Mouse (Mus musculus) neural tube, postnatal 0 days (tissue): ENCODE results near the gene Heyl. TPM values are rescaled to one million over a fixed set of nuclear protein-coding genes. Genes with fewer than 3 reads are reported as not detected.

Experiments
- polyA plus RNA-seq: library from polyadenylated mRNA; unstranded; fragments of >200 nt; fragmentation: Nextera tagmentation; extraction: Ambion mirVana; gene quantifications from 2 replicates; pipeline ENCODE4 v1.2.1, GENCODE M21; 2015

Gene Heyl
- 4.1 and 4.3 TPM in 2 replicates for polyA plus RNA-seq

GRCm38 (mm10) chr4:123233492-123234084, at the start of gene Heyl:
TSS of gene Heyl (plus strand) at chr4:123233556.

DNA sequence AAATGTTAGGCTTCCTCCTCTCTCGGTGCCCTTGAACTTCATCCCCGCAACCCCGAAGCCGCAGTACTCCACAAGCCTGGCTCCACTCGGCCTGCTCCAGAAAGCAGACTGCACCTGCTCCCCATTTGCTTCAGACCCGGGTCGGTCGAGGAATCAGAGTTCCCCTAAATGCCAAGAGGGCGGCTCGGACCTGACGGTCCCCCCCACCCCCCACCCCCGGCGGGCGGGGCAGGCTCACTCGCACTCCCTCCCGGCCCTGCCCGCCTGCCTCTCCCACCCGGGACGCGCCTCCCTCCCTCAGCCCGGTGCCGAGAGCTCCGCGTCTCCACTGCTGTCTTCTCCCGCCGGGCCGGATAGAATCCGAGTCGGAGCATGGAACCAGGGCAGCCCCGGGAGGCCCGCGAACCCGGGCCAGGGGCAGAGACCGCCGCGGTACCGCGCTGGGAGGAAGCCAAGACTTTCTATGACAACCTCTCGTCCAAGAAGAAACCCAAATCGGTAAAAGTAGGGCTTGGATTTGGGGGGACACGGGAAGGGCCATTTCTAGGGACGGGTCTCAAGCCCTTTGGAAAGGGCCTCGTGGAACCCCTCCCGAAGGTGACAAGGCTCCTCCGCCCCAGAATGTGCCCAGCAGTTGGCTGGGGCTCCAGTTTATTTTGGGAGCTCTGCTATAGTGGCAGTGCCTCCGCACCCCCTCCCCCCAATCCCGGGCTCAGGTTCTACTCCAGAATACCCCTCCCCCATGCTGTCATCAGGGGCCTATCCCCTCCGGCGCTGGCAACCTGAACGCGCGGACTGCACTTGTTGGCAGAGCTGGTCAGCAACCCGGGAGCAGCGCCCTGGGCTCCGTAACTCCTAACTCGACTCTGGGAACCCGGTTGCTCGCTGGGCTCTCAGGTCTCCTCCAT, 31.9 kb upstream of the Heyl start, which contains the start of gene Nt5c1a:
TSS of gene Nt5c1a (plus strand) at position 319 of the 908 bp plus-strand sequence.

DNA sequence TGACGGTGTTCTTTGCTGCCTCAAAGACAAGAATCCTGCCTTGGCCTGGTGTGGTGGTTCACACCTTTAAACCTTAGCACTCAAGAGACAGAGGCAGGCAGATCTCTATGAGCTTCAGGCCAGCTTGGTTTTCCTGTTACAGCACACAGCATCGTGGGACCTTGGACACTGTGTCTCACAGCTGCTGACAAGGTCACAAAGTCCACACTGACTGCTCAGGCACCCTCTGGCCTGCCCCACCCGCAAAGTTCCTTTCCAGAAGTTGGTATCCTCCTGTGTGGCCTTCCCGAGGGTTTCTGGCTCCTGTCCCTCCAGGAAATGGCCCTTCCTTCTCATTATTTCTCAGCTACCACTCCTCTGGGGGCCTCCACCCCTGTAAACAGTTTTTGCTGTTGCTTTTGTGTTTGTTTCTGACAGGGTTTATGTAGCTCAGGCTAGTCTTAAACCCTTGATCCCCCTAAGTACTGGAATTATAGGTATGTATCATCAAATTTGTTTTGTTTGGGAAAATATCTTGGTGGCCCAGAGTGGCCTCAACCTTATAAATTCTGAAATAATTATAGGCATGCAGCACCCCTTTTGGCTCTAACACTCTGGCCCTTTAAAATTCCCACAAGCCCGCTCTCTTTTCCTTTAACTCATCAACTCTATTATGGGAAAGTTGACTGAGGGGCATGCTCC, 28.5 kb downstream of the Heyl start, which contains the start of gene Pabpc4:
TSS of gene Pabpc4 (plus strand) at position 631 of the 681 bp plus-strand sequence.

Other genes with a start within 250 kb of the Heyl start
- gene Mycl, start 237.9 kb upstream of the Heyl start, polyA plus RNA-seq: 27.1 and 28.1 TPM in 2 replicates
- gene Trit1, start 217.0 kb upstream of the Heyl start, polyA plus RNA-seq: 17.7 and 19.5 TPM in 2 replicates
- gene Bmp8b, start 128.4 kb upstream of the Heyl start, polyA plus RNA-seq: 0.43 and 0.48 TPM in 2 replicates
- 1.0 and 1.2 TPM in 2 replicates for gene Oxct2b, start 117.3 kb upstream of the Heyl start, polyA plus RNA-seq
- 39.8 and 41.7 TPM in 2 replicates for gene Ppie, start 93.6 kb upstream of the Heyl start, polyA plus RNA-seq
- 62.2 and 66.7 TPM in 2 replicates for gene Hpcal4, start 50.3 kb upstream of the Heyl start, polyA plus RNA-seq
- 0.43 and 0.62 TPM in 2 replicates for gene Nt5c1a, start 32.1 kb upstream of the Heyl start, polyA plus RNA-seq
- gene Pabpc4, start 28.8 kb downstream of the Heyl start, polyA plus RNA-seq: 20.4 and 22.7 TPM in 2 replicates
- gene Oxct2a, start 90.1 kb downstream of the Heyl start, polyA plus RNA-seq: 0.20 and 0.48 TPM in 2 replicates
- 0.15 and 0.45 TPM in 2 replicates for gene Bmp8a, start 109.7 kb downstream of the Heyl start, polyA plus RNA-seq